Mouse (Mus musculus): ENCODE measurements around the gene B4galt4. TPM values are rescaled to one million over a fixed set of nuclear protein-coding genes. Genes with fewer than 3 reads are reported as not detected.

The B4galt4 gene
- polyA plus RNA-seq, 1 experiment = 5.4 TPM

DNA sequence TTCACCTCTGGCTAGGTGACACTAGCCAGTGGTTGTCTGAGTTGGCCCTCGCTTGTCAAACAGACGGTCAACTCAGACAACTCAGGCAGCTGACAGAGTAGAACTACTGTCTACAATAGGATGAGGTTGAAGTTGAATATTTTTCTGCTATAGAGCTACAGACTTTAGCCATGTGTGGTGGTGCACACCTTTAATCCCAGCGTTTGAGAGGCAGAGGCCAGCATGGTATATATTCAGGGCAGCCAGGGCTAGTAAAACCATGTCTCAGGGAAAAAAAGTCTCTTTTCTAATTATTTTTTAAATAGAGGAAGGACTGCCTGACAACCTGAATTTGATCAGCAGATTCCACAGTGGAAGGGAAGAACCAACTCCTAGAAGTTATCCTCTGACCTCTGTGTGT lies 39.7 kb upstream of the B4galt4 start:
- H3K4me1 ChIP-seq (ENCODE audit: control insufficient read depth, insufficient read depth, low read length) = no peaks in the 10 kb centered on the region
- H3K36me3 ChIP-seq (ENCODE audit: control insufficient read depth, insufficient read depth, low read length) = no peaks in the 10 kb centered on the region
- H3K27me3 ChIP-seq (replicated peaks; ENCODE audit: control insufficient read depth, insufficient read depth, low read length) = no peaks in the 10 kb centered on the region
- no peak overlapping the region for H3K4me3 ChIP-seq (ENCODE audit: insufficient read depth, low read depth, low read length)
- TF ChIP-seq CTCF (conservative IDR thresholded peaks at IDR 0.05; ENCODE audit: insufficient read depth, insufficient read length, low read depth, low read length) (no peak), POLR2A (IDR thresholded peaks at IDR 0.05; ENCODE audit: low read depth, low read length) (no peak)
- H3K27ac ChIP-seq (ENCODE audit: insufficient read depth, low read depth, low read length) = no peak overlapping the region
- WGBS = 89% methylated on average over 3 of the region's 3 CpGs
- no peak for DNase-seq

DNA sequence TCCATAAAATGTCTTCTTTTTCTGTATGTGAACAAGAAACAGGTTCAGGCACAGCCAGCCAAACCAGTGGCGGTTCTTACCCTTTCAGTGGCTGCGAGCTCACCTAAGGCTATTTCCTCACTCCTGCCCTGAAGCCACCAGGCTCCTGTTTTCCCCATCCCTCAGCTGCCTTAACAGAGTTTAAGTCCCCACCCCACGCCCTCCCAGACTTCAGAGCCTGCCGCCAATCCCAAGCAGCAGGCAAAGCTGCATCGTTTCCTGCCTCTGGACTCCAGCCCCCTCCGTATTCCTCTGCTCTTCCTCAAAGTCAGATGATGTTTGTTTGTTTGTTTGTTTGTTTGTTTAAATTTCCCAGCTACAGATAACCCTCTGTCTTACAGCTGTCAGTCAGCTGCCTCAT lies 38.6 kb upstream of the B4galt4 start:
- TF ChIP-seq POLR2A (IDR thresholded peaks at IDR 0.05; ENCODE audit: low read depth, low read length) (no peak), CTCF (conservative IDR thresholded peaks at IDR 0.05; ENCODE audit: insufficient read depth, insufficient read length, low read depth, low read length) (no peak)
- Histone ChIP-seq H3K27ac (ENCODE audit: insufficient read depth, low read depth, low read length) (no peak overlapping the region), H3K27me3 (replicated peaks; ENCODE audit: control insufficient read depth, insufficient read depth, low read length) (no peaks in the 10 kb centered on the region), H3K4me3 (ENCODE audit: insufficient read depth, low read depth, low read length) (no peak overlapping the region), H3K36me3 (ENCODE audit: control insufficient read depth, insufficient read depth, low read length) (no peaks in the 10 kb centered on the region), H3K4me1 (ENCODE audit: control insufficient read depth, insufficient read depth, low read length) (no peaks in the 10 kb centered on the region)
- no peak for DNase-seq
- 64% methylated on average over 6 of the region's 6 CpGs for WGBS

DNA sequence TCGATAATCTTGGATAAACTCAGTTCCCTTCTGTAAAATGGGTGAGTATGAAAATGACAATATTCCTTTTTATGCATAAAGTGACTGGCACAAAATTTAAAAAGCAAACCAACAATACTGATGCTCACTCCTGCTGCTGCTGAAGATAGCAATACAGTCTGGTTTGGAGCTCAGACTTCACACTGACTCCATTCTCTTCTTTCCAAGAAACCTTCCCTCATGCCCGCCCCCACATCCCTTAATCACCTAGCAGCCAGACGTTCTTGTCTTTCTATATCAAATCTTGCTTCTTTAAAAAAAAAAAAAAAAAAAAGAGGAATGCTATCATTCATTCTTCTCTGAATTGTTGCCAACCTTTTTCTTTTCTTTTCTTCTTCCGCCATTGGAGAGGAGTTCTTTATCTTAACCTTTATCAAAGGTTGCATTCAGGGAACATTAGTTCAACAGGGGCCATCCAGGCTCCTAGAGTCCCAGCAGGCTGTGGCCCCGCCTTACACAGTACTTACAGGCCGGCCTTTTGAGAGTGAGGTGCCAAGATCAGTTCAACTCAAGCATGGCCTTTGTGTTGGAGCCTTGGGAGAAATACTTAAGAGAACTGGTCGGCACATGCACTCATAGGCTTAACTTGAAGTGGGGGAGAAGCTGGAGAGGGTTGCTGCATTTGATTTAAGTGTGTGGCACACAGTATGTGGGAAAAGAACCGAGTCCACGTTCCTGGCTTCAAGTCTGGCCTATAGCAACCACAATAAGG lies 36.4 kb upstream of the B4galt4 start:
- TF ChIP-seq POLR2A (IDR thresholded peaks at IDR 0.05; ENCODE audit: low read depth, low read length) (no peak), CTCF (conservative IDR thresholded peaks at IDR 0.05; ENCODE audit: insufficient read depth, insufficient read length, low read depth, low read length) (no peak)
- no peaks in the 10 kb centered on the region for H3K27me3 ChIP-seq (replicated peaks; ENCODE audit: control insufficient read depth, insufficient read depth, low read length)
- no peaks in the 10 kb centered on the region for H3K36me3 ChIP-seq (ENCODE audit: control insufficient read depth, insufficient read depth, low read length)
- DNase-seq = no peak
- H3K4me3 ChIP-seq (ENCODE audit: insufficient read depth, low read depth, low read length) = no peak overlapping the region
- no peaks in the 10 kb centered on the region for H3K4me1 ChIP-seq (ENCODE audit: control insufficient read depth, insufficient read depth, low read length)
- 67% methylated on average over 9 of the region's 9 CpGs for WGBS
- no peak overlapping the region for H3K27ac ChIP-seq (ENCODE audit: insufficient read depth, low read depth, low read length)

DNA sequence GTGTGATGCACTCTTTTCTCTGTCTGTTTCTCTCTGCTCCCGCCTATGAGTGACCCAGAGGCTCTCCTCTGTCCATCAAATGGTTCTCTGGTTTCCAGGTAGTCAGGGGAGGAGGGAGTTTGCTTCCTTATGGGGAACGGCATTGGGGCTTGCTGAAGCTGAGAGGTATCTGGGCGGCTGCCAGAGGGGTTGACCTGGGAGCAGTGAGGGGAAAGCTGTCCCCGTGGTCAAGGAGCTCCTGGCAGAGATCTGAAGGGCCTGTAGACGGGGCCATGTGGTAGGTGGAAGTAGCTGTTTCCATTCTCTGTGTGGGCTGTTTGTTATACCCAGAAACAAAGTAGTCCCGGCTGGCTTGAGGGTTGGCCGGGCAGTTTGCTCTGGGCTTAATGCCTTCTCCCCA lies 35.3 kb upstream of the B4galt4 start:
- DNase-seq = no peak
- WGBS = 61% methylated on average over 7 of the region's 7 CpGs
- Histone ChIP-seq H3K4me1 (ENCODE audit: control insufficient read depth, insufficient read depth, low read length) (no peaks in the 10 kb centered on the region), H3K27ac (ENCODE audit: insufficient read depth, low read depth, low read length) (no peak overlapping the region), H3K4me3 (ENCODE audit: insufficient read depth, low read depth, low read length) (no peak overlapping the region), H3K27me3 (replicated peaks; ENCODE audit: control insufficient read depth, insufficient read depth, low read length) (no peaks in the 10 kb centered on the region), H3K36me3 (ENCODE audit: control insufficient read depth, insufficient read depth, low read length) (no peaks in the 10 kb centered on the region)
- TF ChIP-seq CTCF (conservative IDR thresholded peaks at IDR 0.05; ENCODE audit: insufficient read depth, insufficient read length, low read depth, low read length) = no peak
- no peak for TF ChIP-seq POLR2A (IDR thresholded peaks at IDR 0.05; ENCODE audit: low read depth, low read length)

DNA sequence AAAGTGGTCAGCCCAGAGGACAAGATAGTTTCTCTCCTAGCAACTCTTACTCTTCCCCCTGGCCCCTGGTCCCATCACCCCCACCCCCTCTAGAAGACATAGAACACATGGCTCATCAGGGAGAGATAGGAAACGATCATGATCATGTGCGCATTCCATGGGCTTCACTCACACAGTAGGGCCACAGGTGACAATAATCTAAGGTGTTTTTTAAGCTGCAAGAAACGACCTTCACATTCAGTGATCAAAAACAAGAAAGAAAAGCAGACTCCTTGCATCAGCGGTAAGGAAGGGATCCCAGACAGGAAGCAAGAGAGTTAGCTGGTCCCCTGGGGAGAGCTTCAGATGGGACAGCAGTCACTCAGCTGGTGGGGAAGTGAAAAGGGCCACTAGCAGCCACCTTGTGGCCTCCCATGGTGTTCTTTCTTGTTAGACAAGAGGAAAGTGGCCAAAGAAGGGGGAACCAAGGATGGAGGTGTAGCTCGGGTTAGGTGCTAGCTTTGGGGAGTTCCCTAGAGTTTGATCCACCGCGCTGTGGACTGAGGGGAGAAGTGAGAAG lies 33.0 kb upstream of the B4galt4 start:
- Histone ChIP-seq H3K4me1 (ENCODE audit: control insufficient read depth, insufficient read depth, low read length) (no peaks in the 10 kb centered on the region), H3K27ac (ENCODE audit: insufficient read depth, low read depth, low read length) (no peak overlapping the region), H3K27me3 (replicated peaks; ENCODE audit: control insufficient read depth, insufficient read depth, low read length) (no peaks in the 10 kb centered on the region), H3K36me3 (ENCODE audit: control insufficient read depth, insufficient read depth, low read length) (no peaks in the 10 kb centered on the region), H3K4me3 (ENCODE audit: insufficient read depth, low read depth, low read length) (no peak overlapping the region)
- 60% methylated on average over 7 of the region's 7 CpGs for WGBS
- TF ChIP-seq POLR2A (IDR thresholded peaks at IDR 0.05; ENCODE audit: low read depth, low read length) (no peak), CTCF (conservative IDR thresholded peaks at IDR 0.05; ENCODE audit: insufficient read depth, insufficient read length, low read depth, low read length) (no peak)
- DNase-seq = no peak

DNA sequence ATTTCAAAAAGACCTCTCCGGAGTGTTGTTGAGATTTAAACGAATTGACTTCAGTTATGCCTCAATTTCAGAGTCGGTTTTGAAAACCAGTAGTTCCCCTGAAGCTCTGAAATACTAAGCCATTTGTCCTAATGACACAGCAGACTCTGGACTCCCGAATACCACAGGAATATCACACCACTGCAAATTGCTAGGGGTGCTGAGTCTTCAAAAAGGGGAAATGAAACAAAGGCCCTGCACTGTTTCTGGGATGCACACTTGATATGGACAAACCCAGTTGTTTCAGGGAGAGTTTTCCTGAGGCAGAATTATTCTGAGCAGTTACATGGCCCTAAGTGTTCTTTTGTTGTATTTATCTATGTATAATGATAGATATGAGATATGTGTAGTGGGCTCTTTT lies 30.8 kb upstream of the B4galt4 start:
- TF ChIP-seq POLR2A (IDR thresholded peaks at IDR 0.05; ENCODE audit: low read depth, low read length) = no peak
- TF ChIP-seq CTCF (conservative IDR thresholded peaks at IDR 0.05; ENCODE audit: insufficient read depth, insufficient read length, low read depth, low read length) = no peak
- H3K27ac ChIP-seq (ENCODE audit: insufficient read depth, low read depth, low read length) = no peak overlapping the region
- H3K4me1 ChIP-seq (ENCODE audit: control insufficient read depth, insufficient read depth, low read length) = no peaks in the 10 kb centered on the region
- no peaks in the 10 kb centered on the region for H3K27me3 ChIP-seq (replicated peaks; ENCODE audit: control insufficient read depth, insufficient read depth, low read length)
- 39% methylated on average over 4 of the region's 4 CpGs for whole genome bisulfite sequencing
- DNase-seq = no peak
- H3K4me3 ChIP-seq (ENCODE audit: insufficient read depth, low read depth, low read length) = peak overlapping the region; percentile 32; the same call in 1 of the 2 replicates
- no peaks in the 10 kb centered on the region for H3K36me3 ChIP-seq (ENCODE audit: control insufficient read depth, insufficient read depth, low read length)

DNA sequence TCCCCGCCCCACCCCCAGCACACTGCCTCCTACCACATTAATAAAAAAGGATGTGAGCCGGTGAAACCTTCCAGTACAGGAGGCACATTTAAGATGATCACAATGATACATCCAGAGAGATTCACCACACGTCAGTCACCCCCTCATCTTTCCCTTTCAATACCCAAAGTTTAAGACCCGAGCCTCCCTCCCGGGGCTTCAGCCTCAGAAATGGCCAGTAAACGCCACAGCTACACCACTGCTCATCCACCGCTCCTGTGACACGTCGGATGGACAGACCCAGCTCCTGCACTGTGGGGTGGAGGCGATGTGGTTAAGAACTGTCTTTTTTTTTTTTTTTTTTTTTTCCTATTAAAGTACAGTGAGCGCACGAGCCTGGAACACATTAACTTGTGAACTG lies 30.0 kb upstream of the B4galt4 start:
- peak; percentile 22 for DNase-seq

More for the DNA sequence above, 30.0 kb upstream of the B4galt4 start:
- H3K27ac ChIP-seq (ENCODE audit: insufficient read depth, low read depth, low read length) = peak overlapping the region; percentile 90; the same call in 1 of the 2 replicates
- WGBS = 17% methylated on average over 12 of the region's 12 CpGs
- no peaks in the 10 kb centered on the region for H3K36me3 ChIP-seq (ENCODE audit: control insufficient read depth, insufficient read depth, low read length)
- no peaks in the 10 kb centered on the region for H3K4me1 ChIP-seq (ENCODE audit: control insufficient read depth, insufficient read depth, low read length)
- peak overlapping the region; percentile 73 for H3K4me3 ChIP-seq (ENCODE audit: insufficient read depth, low read depth, low read length)
- no peaks in the 10 kb centered on the region for H3K27me3 ChIP-seq (replicated peaks; ENCODE audit: control insufficient read depth, insufficient read depth, low read length)
- TF ChIP-seq POLR2A (IDR thresholded peaks at IDR 0.05; ENCODE audit: low read depth, low read length) = no peak
- no peak for TF ChIP-seq CTCF (conservative IDR thresholded peaks at IDR 0.05; ENCODE audit: insufficient read depth, insufficient read length, low read depth, low read length)

Measured in kidney, adult 2 months (tissue).